Mouse (Mus musculus) splenic B cell, adult 2 months (primary cell): ENCODE results near the gene Haus7.

Source experiments
- DNase-seq: peaks from one replicate; pipeline ENCODE4 v3.0.0-alpha.2; 2011; ENCODE audit warnings: low read depth, low spot score
- H3K27me3 ChIP-seq: 2 replicates; pipeline ENCODE4 v1.6.1; 2012; ENCODE audit warnings: mild to moderate bottlenecking, low read length, moderate library complexity, mixed read lengths; ENCODE audit not compliant: control insufficient read depth, poor library complexity, insufficient read depth, severe bottlenecking
- H3K36me3 ChIP-seq: 2 replicates; pipeline ENCODE4 v1.6.1; 2012; ENCODE audit warnings: mild to moderate bottlenecking, low read length, moderate library complexity, mixed read lengths; ENCODE audit not compliant: control insufficient read depth, poor library complexity, insufficient read depth, severe bottlenecking

Haus7 gene

GRCm38 (mm10) chrX:73476621-73477020 is 17.8 kb upstream of the Haus7 start:
- Histone ChIP-seq H3K36me3 (no peaks in the 10 kb centered on the region), H3K27me3 (no peaks in the 10 kb centered on the region)
- DNase-seq: no peak

DNA sequence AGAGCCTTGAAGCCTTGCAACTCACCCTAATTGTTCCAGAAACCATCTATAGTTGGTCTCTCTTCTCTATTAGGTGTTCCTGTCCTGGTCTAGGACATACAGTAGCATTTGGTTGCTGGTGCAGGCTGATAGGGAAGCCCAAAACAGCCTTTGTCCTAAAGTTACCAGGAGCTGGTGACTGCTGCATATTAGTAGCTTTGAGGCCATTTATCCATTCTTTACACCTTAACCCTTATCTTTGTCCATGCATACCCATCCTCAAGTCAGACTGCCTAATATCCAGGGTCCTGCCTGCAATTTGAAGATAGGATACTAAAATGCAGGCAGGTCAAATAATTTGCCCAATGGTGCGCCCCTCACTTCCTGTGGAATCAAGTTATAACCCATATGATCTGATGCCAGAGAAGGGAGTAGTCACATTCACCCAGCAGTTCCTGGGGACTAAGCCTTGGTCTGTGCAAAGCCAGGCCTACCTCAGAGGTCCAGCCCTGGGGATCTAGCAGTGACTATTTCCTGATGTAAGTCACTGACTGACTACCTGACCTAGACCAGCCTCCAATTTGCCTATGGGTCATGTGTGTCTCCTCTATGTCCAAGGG is 16.9 kb upstream of the Haus7 start:
- DNase-seq: no peak

DNA sequence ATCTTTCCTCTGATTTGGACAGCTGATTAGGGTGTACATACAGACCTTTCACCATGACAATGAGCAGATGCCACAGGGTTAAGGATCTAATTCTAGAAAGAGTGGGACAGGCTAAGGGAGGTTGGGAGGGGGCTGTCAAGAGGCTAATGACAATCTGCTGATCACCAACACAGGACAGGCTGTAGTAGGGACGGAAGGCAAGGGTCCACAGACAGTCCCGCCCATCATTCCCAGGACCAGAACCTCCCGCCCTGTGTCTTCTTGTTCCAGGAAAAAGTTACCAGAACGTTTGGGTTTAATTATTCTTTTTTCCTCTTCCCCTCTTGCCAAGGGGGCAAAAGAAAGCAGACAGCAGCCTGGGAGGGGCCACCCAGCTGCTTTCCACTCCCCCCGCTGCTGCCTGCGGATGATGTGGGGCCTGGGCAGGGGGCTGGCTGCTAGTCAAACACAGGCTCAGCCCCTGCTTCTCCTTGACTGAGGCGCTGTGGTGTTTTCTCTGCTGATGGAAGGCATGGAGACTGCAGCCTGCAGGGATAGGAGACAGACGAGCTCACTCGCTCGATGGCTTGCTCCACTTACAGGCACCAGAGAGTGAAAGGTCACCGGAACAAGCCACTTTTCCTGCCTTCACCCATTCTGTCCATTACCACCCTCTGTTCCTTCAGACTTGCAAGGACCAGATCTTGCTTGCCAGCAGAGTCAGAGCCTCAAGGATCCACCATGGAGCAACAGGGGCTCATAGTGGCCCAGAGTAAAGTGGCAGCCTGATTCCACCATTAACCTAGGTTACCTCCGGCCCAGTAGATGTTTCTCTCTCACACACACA is 15.7 kb upstream of the Haus7 start:
- Histone ChIP-seq H3K27me3 (no peaks in the 10 kb centered on the region), H3K36me3 (no peaks in the 10 kb centered on the region)
- no peak for DNase-seq

More for the DNA sequence above, 16.9 kb upstream of the Haus7 start:
- Histone ChIP-seq H3K36me3 (no peaks in the 10 kb centered on the region), H3K27me3 (no peaks in the 10 kb centered on the region)

- Histone ChIP-seq H3K27me3 (no peaks in the 10 kb centered on the region), H3K36me3 (no peaks in the 10 kb centered on the region)
- no peak for DNase-seq
These were observed 12.9 kb upstream of the Haus7 start for GRCm38 (mm10) chrX:73471764-73472163.

- no peaks in the 10 kb centered on the region for H3K36me3 ChIP-seq
- no peaks in the 10 kb centered on the region for H3K27me3 ChIP-seq
- DNase-seq: no peak
These were observed 9.9 kb upstream of the Haus7 start for GRCm38 (mm10) chrX:73468752-73469151.

DNA sequence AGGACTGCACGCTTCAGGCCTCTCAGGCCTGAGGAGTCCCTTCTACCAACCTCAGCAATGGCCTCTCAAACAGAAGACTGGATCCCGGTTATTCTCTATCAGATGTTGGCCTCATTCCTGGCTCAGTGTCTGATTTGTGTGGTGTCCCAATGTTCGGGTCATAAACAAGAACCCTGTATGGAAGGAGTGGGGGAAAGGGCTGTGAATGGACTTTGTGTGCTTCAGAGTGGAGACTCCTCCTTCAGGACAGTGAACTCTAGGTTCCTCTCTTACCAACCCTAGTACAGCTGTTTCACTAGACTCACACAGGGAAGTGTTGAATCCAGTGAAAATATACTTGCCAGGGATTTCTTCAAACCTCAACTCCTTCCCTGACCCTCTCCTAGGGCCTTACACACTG is 9.5 kb upstream of the Haus7 start:
- H3K36me3 ChIP-seq: no peaks in the 10 kb centered on the region
- no peak for DNase-seq
- H3K27me3 ChIP-seq: no peaks in the 10 kb centered on the region

DNA sequence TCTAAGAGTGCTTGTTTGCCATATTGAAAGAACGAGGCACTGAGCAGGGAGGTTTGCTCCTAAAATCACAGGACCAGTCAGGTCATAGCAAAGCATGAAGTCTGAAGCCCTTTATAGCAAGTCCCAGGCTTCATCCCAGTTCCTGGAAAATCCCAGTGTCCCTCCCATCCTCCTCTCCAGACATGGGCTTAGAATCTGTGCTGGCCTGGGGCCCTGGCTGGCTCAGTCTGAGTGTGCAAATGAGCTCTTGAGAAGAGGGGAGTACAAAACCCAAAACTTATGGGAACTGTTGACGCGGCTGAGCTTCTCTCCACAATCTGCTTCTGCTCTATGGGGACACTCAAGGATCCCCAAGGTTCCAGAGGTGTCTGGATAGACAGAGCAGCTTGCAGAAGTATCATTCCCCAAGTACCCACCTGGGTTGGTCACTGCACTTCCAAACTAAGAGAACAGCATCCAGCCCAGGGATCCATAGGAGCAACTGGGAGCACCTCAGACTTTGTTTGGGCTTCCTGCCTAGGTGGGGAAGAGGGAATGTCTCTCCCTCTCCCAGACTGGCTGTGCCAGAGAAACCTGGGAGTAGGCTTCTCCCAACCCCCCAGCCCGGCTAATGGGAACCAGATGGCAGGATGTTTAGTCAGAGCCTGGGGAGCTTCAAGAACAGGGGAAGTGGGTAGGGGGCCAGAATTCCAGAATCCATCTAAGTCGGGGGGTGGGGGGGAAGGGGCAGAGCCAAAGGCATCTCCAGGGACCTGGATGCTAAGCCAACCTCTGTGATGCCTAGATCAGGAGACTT is 8.8 kb upstream of the Haus7 start:
- no peaks in the 10 kb centered on the region for H3K36me3 ChIP-seq

GRCm38 (mm10) chrX:73465483-73466186 is 6.8 kb upstream of the Haus7 start:
- no peaks in the 10 kb centered on the region for H3K27me3 ChIP-seq
- no peak for DNase-seq
- no peaks in the 10 kb centered on the region for H3K36me3 ChIP-seq

More for the DNA sequence above, 8.8 kb upstream of the Haus7 start:
- DNase-seq: no peak
- no peaks in the 10 kb centered on the region for H3K27me3 ChIP-seq

DNA sequence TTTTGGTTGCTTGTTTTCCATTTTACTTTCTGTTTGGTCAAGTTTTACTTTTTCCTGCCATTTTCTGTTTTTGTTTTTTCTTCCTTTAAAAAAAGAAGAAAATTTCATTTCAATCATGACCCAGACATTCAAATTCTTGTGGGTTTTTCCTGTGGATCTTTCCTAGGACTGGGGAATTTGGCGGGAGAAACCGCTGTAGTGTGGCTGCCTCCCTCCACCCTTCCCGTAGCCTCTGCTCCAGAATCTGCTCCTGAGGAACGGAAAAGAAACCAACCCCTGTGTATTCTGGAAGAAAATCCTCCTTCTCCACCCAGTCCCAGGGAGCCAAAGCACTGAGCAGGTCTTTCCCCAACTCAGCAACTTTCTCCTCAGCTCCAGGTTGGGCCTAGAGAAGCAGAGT is 1.9 kb upstream of the Haus7 start:
- no peaks in the 10 kb centered on the region for H3K27me3 ChIP-seq
- no peak for DNase-seq
- H3K36me3 ChIP-seq: no peaks in the 10 kb centered on the region

DNA sequence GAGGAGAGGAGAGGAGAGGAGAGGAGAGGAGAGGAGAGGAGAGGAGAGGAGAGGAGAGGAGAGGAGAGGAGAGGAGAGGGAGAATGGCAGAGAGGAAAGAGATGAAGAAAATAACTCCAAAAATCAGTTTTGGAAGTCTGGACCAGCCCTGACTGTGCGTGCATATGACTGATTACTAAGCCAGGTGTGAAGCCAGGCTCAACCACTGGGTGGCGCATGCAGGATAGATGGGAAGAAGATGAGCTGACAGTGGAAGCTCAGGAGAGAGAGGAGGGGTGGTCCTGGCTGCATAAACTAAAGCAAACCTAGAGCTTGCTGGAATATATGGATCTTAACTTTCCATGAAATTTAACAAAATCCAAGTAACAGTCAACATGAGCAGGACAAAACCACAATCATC is 6.9 kb downstream of the Haus7 start:
- H3K27me3 ChIP-seq: no peaks in the 10 kb centered on the region
- DNase-seq: peak; percentile 60
- no peaks in the 10 kb centered on the region for H3K36me3 ChIP-seq

- DNase-seq: no peak
- Histone ChIP-seq H3K27me3 (no peaks in the 10 kb centered on the region), H3K36me3 (no peaks in the 10 kb centered on the region)
These were observed 17.4 kb downstream of the Haus7 start for GRCm38 (mm10) chrX:73441428-73441827.

DNA sequence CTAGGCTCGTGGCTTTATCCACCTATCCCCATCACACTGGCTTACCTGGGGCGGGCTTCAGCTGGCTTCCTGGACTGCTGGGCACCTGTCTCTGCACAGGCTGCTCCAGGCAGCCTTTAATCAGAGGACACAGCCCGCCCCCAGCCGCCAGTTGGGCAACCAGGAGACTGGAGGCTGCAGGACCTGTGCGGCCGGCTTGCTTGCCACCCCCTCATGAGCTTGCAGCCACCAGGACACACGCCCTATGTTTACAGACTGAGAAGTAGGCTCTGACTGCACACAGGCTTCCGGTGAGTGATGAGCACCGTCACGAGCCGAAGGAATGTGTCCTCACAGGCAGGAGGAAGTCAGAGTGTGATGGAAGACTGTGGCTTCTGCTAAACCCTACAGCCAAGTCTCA is 23.6 kb downstream of the Haus7 start, which contains the start of gene Trex2:
Gene Trex2, minus strand, starts transcription at position 93 of the 400 bp plus-strand sequence.
- Histone ChIP-seq H3K36me3 (no peaks in the 10 kb centered on the region), H3K27me3 (no peaks in the 10 kb centered on the region)
- DNase-seq: no peak

GRCm38 (mm10) chrX:73432850-73433249 is 26.0 kb downstream of the Haus7 start:
- Histone ChIP-seq H3K27me3 (no peaks in the 10 kb centered on the region), H3K36me3 (no peaks in the 10 kb centered on the region)
- no peak for DNase-seq

DNA sequence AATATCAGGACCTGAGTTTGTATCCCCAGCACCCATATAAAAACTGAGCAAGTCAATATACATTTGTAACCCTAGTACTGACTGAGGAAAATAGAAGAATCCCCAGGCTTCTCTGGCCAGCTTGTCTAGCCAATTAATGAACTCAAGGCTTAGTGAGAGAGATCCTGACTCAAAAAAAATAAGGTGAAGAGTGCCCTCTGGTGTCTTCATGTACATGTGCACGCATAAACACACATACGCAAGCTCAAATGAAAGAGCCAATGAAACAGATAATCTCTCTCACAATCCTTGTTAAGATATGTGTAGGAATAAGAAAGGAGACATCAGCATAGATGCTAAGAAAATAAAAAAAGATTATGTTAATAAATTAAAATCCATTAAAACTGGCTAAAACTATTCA is 28.8 kb downstream of the Haus7 start:
- no peaks in the 10 kb centered on the region for H3K36me3 ChIP-seq
- peak; percentile 41 for DNase-seq
- no peaks in the 10 kb centered on the region for H3K27me3 ChIP-seq
